Mouse (Mus musculus) yolk sac, embryonic 10.5 days (tissue): Measurements from ENCODE around the gene Gm20931.
"Not testable (repeated sequence)": the region's sequence is repeated elsewhere in the genome, so short reads cannot be mapped to it uniquely, and the experiment has no call there.

ENCODE experiments used
- DNase-seq: peaks from one replicate; pipeline ENCODE4 v3.0.0-alpha.2; 2017; ENCODE audit warnings: low spot score

Gm20931 gene

GRCm38 (mm10) chrY:55213420-55213819, at the start of gene Gm20931:
Gene Gm20931 (plus strand): TSS chrY:55213720.
- not testable (repeated sequence) for DNase-seq
